Mouse (Mus musculus) activated CD4-positive, CD25-positive, alpha-beta regulatory T cell, adult 4 months (primary cell): ENCODE measurements at regions not wholly inside any gene's neighbourhood (a gene's known extent, or its start where the extent isn't known, plus 50 kb on each side); places are given as distances from the start of the nearest gene placed in this dataset.
"Not testable (repeated sequence)": the region's sequence is repeated elsewhere in the genome, so short reads cannot be mapped to it uniquely, and the experiment has no call there.

Source experiments
- ATAC-seq: one replicate; pipeline ENCODE4 v1.8.0; 2017

DNA sequence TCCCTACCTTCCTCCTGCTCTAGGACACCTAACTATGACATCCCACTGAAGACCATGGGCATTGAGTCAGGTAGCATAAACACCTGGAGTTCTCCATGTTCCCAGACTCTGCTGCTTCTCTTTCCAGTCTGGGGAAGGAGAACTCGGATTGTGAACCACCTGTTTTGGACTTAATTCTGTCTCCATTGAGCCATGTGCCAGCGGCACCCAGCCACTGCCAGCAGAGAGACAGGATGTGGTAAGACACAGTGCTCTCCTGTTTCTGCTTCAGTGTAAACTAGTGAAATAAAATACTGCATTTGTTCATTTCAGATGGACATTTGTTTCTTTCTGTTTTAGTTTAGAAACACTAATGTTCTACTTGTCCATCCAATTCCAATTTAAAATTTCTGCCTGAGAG, 168.1 kb upstream of the Arhgap18 start:
- peak; percentile 81 for ATAC-seq

DNA sequence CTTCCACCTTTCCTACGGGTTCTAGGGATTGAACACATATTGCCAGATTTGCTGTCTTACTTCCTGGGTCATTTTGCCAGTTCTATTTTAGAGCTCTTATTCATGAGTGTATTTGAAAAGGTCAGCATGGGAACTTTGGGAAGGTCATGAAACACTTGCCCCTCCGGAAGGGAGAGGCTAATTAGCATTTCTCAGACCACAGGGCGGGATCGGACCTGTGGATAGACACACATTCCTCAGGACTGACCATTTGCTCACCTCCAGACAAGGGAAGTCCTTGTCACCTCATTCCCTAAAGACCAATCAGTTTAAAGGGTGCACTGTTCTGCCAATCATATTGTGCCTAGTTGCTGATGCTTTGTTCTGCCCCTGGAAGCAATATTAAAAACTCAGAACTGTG, 146.1 kb upstream of the Arhgap18 start:
- not testable (repeated sequence) for ATAC-seq

DNA sequence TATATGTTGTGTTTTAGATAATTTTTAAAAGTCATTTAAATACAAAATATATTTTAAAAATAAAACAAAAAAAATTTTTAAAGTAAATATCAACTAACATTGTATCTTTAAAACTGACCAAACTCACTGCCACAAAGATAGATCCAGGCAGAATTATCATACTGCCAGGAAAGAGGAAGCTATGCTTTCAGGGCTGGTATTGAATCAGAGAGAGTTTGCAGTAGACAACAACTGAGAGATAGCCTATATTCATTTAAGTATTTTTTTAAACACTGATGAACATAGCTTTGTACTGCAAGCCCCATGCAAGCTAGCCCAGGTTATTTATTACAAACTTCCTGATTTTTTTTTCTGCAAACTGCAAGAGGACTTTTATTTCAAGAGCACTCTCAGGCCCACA, 142.0 kb upstream of the Arhgap18 start:
- no peak for ATAC-seq

DNA sequence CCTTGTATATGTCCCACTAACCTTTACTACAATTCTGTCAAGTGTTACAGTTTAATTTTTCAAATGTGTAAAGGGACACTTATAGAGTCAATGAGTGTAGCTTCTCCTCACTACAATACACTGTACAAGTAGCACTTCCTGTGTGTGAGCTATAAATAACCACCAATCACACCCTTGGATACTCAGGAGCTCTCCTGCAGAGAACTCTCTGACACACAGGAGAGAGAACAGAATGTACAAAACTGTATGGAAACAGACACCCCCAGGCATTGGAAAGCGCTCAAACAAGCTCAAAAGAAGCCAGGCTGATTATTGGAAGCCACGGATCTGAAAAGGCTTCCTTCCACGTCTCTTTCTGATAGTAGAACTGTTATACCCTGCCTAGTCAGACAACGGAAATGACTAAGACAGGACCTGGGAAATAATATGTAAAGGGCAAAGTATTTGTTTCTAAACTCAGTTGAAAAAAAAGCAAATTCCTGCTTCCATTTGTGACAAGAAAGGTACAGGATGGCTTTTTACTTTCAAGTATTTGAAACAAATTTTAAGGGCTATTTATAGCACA, 122.9 kb upstream of the Arhgap18 start:
- ATAC-seq = peak; percentile 52

DNA sequence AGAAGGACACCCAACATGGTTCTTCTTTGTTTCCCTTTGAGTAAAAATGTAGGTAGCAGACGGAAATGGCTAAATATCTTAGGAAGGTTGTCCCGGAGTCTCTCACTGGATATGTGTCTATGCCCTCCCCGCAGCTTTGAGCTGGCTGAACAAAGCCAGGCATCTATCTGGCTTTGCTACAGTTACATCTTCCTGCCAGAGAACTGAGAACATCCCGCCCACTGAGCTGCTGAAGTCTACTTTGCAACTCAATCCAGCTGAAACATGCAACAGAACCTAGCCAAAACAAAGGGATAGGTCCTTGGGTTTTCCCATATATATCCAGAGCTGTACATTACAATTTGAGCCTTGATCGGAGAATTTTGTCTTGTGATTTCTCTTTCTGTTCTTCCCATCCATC, 121.0 kb upstream of the Arhgap18 start:
- no peak for ATAC-seq

DNA sequence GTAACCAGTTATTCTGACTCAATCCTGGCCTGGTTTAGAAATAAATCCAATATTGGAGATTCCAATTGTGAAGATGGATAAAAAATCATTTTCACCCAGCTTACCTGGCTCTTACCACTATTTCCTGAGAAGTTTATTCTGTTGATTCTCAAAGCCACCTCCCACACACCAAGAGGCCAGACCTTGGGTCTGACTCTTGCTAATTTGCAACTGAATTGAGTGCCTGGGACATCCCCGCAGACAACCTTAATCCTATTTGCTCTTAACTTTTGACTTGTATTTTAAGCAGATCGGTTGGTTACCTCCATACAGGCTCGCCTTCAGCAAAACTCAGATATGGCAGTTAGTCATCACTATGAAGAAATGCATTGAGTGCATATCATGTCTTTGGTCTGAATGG, 115.8 kb upstream of the Arhgap18 start:
- no peak for ATAC-seq

DNA sequence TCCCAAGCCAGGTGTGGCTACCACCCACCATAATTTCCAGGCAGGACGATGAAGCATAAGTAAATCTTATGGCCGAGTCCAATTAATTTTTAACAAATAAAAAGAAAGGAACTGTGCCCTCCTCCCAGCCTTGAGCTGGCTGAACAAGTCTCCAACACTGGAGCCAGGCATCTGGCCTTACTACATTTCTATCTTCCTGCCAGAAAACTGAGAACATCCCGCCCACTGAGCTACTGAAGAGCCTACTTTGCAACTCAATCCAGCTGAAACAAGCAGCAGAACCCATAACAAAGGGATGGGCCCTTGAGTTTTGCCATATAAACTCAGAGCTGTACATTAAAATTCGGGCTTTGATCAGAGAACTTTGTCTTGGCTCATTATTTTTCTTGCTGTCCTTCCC, 115.2 kb upstream of the Arhgap18 start:
- no peak for ATAC-seq

DNA sequence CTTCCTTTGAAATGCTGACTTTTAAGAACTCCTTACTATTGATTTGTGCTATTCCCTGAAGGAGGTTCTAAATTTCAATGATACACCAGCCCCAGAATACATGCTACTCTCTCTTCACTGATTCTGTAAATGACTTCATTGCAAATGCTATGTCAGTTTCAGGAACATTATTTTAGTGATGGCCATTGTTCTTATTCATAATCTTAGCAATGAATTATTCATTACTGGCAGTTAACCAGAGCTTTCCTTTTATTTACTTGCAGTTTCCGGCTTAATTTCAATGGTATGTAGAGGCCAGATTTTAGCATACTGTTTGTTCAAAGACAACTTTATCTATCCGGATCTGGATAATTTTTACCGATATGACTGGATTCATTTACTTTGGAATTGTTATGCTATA, 114.1 kb upstream of the Arhgap18 start:
- no peak for ATAC-seq

DNA sequence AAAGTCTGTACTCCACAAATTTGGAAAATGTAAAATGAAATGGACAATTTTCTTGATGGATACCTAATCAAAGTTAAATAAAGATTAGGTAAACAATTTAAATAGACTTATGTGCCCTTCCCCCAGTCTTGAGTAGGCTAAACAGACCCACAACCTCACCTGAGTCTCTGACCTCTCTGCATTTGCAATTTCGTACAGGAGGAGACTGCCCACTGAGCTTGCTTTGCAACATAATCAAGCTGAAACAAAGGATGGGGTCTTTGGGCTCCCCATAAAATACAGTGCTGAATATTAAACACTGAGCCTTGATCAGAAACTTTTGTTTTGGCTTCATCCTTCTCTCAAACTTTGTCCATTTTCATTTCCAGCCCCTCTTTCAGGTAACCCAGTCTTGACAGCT, 100.1 kb upstream of the Arhgap18 start:
- no peak for ATAC-seq

DNA sequence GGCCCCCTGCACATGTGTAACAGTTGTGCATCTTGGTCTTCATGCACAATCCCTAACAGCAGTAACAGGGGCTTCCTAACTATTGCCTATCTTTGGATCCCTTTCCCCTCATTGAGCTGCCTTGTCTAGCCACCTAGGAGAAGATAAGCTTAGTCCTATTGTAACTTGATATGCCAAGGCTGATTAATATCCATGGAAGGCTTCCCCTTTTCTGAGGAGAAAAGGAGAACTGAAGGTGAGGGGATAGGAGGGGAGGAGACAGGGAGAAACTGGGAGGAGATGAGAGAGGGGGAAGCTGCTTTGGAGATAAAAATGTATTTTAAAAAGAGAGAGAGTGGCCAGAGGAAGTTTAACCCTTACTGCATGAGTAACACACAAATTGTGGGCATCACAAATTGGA, 89.0 kb upstream of the Arhgap18 start:
- ATAC-seq = no peak

DNA sequence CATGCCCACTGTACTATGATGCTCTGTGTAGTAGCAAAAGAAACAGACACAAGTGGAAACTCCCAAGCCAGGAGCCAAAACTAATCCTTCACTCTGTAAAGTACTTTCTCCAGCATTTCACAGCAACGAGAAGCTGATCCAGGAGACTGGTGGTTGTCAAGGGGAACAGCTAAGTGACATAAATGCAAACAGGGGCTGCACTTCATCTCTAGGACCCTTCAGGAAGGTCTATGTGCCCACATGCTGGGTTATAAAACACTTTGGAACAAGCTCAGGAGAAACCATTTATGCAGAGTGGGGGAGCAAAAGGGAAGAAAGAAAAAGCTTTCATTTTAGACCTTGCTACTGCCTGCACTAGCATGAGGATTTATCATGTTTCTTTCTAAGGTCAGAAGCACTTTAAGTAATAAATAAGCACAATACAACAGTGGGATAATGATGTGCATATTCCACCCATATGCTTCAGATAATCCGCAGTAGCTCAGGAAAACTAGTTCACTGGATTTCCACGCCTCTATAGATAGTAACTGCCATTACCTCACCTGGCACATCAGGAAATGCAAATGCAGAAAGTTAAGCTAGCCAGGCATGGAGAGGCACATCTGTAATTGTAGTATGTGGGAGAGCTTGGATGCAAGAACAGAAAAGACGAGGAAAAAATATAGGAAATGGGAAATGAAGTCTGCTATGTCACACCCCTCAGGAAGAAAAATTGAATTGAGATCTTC, 73.6 kb upstream of the Arhgap18 start:
- no peak for ATAC-seq

DNA sequence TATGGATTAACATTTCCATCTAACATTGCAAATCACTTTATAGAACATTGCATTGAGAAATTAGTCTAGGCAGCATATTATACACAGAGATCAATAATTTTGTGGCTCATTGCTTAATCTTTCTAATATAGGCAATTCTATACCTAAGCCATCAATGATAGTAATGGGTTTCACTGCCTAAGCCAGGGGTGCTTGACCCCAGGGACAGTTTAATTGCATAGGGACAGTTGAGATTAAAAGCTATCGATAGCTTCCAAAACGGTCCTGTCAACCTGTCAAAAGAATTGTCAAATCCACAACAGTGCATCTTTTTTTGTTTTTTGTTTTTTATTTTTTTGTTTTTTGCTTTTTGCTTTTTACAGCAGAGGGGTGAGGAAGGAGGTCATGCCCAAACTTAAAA, 58.5 kb upstream of the Arhgap18 start:
- ATAC-seq = no peak

DNA sequence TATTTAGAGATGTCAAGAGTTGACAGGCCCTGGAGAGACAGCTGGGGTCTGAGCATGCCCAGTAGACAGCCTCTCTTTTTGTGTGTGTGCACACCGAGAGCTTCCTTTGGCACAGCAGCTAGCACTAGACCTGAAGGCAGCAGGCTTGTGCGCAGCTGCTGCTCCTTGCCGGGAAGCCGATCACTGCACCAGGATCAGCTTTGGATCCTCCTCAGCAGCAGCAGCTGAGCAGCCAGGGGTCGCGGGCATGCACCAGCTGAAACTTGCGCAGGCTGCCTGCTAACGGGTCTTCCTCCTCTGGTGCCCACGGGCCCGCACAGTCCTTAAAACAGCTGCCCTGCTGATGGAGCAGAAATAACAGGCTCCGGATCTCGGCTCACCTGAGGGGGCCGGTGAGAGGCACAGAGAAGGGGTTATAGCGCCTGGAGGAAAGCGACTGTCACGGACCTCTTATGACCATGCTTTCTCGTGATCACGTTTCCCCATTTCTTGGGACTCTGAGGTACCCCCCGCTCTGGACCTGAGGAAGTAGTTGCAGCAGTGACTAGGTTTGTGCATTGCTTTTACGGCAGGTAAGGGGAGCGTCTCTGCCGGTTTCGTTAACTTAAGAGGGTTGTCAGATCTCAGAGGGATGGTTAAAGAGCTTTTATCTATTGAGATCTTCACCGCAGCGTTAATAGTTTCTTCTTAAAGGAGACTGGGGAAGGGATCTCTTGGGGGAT, 57.8 kb upstream of the Arhgap18 start:
- ATAC-seq = no peak
